Mouse (Mus musculus) spleen, embryonic (tissue): ENCODE measurements at regions not wholly inside any gene's neighbourhood (a gene's known extent, or its start where the extent isn't known, plus 50 kb on each side); places are given as distances from the start of the nearest gene placed in this dataset.
"Not testable (repeated sequence)": the region's sequence is repeated elsewhere in the genome, so short reads cannot be mapped to it uniquely, and the experiment has no call there.

Source experiments
- CTCF ChIA-PET: fragments of 350-600 bp; sonication (Branson Sonifier 250); formaldehyde crosslinking; loops from one replicate; lab custom pipeline; 2022; lab: Charles Lee

- CTCF ChIA-PET, result no interaction called here
Measured at GRCm38 (mm10) chr16:9016040-9016761, 186.3 kb downstream of the 1810013L24Rik start.

- CTCF ChIA-PET, result no interaction called here
Measured at GRCm38 (mm10) chr16:9016762-9017086, 186.8 kb downstream of the 1810013L24Rik start.

- CTCF ChIA-PET, result no interaction called here
Measured at GRCm38 (mm10) chr16:9030717-9031116, 200.8 kb downstream of the 1810013L24Rik start.

- CTCF ChIA-PET, result no interaction called here
Measured at GRCm38 (mm10) chr16:9043271-9043670, 213.4 kb downstream of the 1810013L24Rik start.

- CTCF ChIA-PET, result no interaction called here
Measured at GRCm38 (mm10) chr16:9046864-9047263, 217.0 kb downstream of the 1810013L24Rik start.

- CTCF ChIA-PET, result no interaction called here
Measured at GRCm38 (mm10) chr16:9054415-9054814, 224.5 kb downstream of the 1810013L24Rik start.

- CTCF ChIA-PET, result no interaction called here
Measured at GRCm38 (mm10) chr16:9056430-9056829, 226.5 kb downstream of the 1810013L24Rik start.

GRCm38 (mm10) chr16:9071526-9071925, 241.6 kb downstream of the 1810013L24Rik start:
- CTCF ChIA-PET, result no interaction called here

- CTCF ChIA-PET, result not testable (repeated sequence)
Measured at GRCm38 (mm10) chr16:9071956-9072355, 242.1 kb downstream of the 1810013L24Rik start.

- CTCF ChIA-PET, result no interaction called here
Measured at GRCm38 (mm10) chr16:9074295-9074694, 244.4 kb downstream of the 1810013L24Rik start.

GRCm38 (mm10) chr16:9077451-9077850, 247.6 kb downstream of the 1810013L24Rik start:
- CTCF ChIA-PET, result no interaction called here

GRCm38 (mm10) chr16:9078405-9078942, 248.6 kb downstream of the 1810013L24Rik start:
- CTCF ChIA-PET, result no interaction called here

GRCm38 (mm10) chr16:9083040-9083439, 253.1 kb downstream of the 1810013L24Rik start:
- CTCF ChIA-PET, result interaction anchor here (0.6 kb wide), 1 partner anchor 130 kb away, joined by 4 read pairs; no protein-coding TSS in a partner anchor

- CTCF ChIA-PET, result no interaction called here
Measured at GRCm38 (mm10) chr16:9083740-9084139, 253.8 kb downstream of the 1810013L24Rik start.

- CTCF ChIA-PET, result no interaction called here
Measured at GRCm38 (mm10) chr16:9084581-9084980, 254.7 kb downstream of the 1810013L24Rik start.

- CTCF ChIA-PET, result no interaction called here
Measured at GRCm38 (mm10) chr16:9085133-9085532, 255.2 kb downstream of the 1810013L24Rik start.

- CTCF ChIA-PET, result no interaction called here
Measured at GRCm38 (mm10) chr16:9085977-9086376, 256.1 kb downstream of the 1810013L24Rik start.

- CTCF ChIA-PET, result no interaction called here
Measured at GRCm38 (mm10) chr16:9091790-9092189, 261.9 kb downstream of the 1810013L24Rik start.

GRCm38 (mm10) chr16:9092191-9092848, 262.4 kb downstream of the 1810013L24Rik start:
- CTCF ChIA-PET, result no interaction called here

GRCm38 (mm10) chr16:9093593-9093992, 263.7 kb downstream of the 1810013L24Rik start:
- CTCF ChIA-PET, result no interaction called here

- CTCF ChIA-PET, result no interaction called here
Measured at GRCm38 (mm10) chr16:9094201-9094600, 264.3 kb downstream of the 1810013L24Rik start.

- CTCF ChIA-PET, result no interaction called here
Measured at GRCm38 (mm10) chr16:9106211-9106610, 276.3 kb downstream of the 1810013L24Rik start.

GRCm38 (mm10) chr16:9106676-9107075, 276.8 kb downstream of the 1810013L24Rik start:
- CTCF ChIA-PET, result not testable (repeated sequence)
